Mouse (Mus musculus) erythroblast, adult 5-6 weeks (primary cell): ENCODE results near the gene Ltv1. TPM values are rescaled to one million over a fixed set of nuclear protein-coding genes. Genes with fewer than 3 reads are reported as not detected.
"Not testable (repeated sequence)": the region's sequence is repeated elsewhere in the genome, so short reads cannot be mapped to it uniquely, and the experiment has no call there.

ENCODE experiments used
- ATAC-seq: replicated peaks from 2 replicates; pipeline ENCODE4 v1.8.0; 2016; ENCODE audit warnings: moderate number of reproducible peaks, mild to moderate bottlenecking, moderate TSS enrichment, inconsistent platforms; ENCODE audit not compliant: poor library complexity, low FRiP score, severe bottlenecking
- total RNA-seq, 2 experiments: library from RNA; stranded (forward) in 1 of 2; stranded (reverse) in 1 of 2; fragments of 150-400 nt in 1 of 2; fragments of 200-764, 138-1000 nt in 1 of 2; gene quantifications; 2 replicates each; pipeline versions ENCODE4 v1.2.3 to v1.2.4; 2015 to 2017; ENCODE audit warnings: low replicate concordance in 2 of 2

Gene Ltv1
- total RNA-seq, 2 experiments from 2014 or later, result 7.6 to 26.3 TPM

DNA sequence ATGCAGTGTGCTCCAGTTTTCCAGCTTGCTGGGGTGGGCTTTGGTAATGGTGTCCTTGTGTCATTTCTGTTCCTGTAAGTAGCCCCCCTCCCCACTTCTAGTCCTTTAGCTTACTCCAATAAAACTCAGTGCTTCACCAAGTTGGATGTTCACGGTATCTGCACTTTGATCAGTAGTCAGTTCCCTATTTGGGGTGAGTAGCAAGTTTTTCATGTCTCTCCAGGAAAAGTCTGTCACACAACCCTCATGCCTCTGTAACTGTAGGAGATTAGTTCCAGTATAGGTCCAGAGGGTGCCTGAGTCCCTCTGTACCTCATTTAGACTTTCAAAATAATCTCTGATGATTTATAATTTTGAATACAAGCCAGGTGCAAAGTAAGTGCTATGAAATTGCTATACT is 6.3 kb upstream of the Ltv1 start:
- ATAC-seq, result no peak

DNA sequence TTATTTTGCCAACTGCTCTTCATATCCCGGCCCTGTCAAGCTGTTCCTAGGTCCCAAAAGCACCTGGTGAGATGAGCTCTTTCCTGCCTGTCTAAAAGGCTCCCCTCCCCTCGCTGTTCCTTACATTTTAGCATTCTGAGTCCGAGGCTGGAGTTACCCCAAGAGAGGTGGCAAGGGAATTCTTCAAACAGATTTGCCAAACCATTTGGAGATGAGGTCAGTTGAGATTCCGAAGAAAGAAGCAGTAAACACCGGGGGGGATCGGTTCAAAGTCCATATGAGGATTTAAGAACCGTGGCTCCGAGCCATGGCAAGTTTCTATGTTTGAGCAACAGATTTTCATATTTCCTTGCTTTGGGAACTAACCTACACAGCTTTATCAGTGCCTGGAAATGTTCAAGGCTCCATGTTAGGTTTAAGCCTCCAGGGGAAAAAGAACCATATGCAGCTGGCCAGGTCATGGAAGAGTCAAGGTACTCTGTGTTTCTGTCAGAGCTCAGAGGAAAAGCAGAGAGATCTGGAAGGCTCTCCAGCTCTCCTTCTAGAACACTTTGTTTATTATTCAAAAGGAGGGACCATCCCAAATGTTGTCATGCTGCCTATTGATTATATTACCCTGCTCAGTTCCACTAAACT is 4.0 kb upstream of the Ltv1 start:
- ATAC-seq, result no peak

DNA sequence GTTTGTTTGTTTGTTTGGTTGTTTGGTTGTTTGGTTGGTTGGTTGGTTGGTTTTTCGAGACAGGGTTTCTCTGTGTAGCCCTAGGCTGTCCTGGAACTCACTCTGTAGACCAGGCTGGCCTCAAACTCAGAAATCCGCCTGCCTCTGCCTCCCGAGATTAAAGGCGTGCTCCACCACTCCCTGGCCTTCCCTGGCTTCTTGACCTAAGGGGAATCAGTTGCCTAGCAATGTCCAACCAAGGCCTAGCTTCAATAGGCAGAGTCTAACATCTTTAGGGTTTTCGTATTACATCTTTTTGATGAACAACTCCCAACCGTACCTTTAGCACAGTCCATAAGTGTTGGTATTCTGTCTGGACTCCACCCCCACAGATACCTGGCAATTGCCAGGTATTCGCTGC is 528 bp upstream of the Ltv1 start:
- not testable (repeated sequence) for ATAC-seq

DNA sequence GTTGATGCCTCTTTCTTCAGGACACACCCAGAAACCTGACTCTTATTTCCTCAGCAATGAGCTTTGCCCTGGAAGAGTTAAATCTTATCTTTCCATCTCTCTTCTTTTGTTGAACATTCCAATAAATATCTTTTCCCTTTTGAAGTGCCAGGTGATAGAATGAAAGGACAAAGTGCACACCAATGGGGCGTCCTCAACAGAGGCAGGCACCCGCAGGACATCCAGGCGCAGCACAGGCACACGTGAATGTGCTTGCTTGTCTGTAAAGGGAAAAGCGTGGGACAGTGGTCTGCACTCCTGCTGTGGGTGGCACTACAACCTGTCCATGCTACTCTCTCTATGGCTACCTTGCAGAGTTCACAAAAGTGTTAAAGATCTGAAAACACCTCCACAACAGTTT is 3.1 kb downstream of the Ltv1 start:
- no peak for ATAC-seq

DNA sequence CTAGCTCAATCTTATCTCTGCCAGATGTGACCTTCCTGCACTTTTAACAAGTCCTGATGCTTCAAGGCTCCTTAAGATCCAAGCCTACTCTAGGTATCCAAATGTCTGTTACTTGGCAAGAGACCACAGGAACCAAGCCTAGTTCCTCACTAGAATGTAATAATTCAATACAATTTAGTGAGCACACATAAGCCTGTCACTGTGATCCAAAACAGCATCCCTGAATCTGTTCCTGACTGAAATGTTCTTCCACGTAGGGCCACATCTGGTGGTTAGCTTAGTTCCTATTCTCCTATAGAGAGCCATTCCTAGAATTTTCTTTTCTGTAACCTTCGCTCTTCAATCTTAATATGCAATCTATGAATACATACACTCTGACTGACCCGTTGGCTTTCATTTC is 6.2 kb downstream of the Ltv1 start:
- no peak for ATAC-seq

DNA sequence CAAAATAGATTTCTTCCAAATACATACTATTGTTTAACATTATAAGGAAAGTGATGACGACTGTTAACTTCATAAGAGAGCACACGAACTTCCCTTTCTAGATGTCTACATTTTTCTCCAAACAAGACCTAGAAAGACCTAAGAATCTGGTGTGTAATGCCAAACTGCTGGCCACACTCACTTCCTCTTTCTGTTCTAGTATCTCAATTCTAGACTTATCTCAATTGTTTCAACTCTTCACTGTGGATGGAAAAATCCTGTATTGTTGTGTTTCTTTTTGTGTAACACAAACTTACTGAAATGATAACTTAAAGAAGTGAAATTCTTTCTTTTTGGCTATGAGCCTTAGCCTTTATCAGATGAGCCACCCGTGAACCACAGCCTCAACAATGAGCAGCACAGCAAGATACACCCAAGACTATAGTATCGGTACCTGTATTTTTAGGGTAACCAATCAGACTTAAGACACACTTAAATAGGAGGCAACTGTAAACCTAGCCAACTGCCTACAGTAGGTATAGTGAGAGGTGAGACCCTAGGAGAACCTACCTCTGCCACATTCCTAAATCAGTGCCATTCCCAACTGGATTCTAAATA is 8.7 kb downstream of the Ltv1 start:
- ATAC-seq, result no peak

DNA sequence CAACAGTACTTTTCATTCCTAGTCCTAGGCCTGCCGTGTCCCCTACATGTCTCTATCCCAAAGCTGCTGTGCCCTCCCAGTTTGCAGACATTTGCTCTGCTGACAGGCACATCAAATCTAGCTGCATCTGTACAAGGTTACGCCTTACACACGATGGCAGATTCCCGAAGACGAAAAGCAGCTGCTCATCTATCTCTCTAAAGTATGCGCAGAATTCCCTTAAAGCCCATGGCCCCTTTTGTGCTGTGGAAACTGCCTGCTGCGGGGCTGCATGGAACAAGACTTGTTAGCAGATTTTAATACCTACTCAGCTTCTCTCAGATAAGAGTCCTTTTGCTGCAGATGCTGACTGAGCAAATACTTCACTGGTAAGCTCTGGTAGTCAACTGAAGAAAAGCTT is 12.8 kb downstream of the Ltv1 start:
- no peak for ATAC-seq

DNA sequence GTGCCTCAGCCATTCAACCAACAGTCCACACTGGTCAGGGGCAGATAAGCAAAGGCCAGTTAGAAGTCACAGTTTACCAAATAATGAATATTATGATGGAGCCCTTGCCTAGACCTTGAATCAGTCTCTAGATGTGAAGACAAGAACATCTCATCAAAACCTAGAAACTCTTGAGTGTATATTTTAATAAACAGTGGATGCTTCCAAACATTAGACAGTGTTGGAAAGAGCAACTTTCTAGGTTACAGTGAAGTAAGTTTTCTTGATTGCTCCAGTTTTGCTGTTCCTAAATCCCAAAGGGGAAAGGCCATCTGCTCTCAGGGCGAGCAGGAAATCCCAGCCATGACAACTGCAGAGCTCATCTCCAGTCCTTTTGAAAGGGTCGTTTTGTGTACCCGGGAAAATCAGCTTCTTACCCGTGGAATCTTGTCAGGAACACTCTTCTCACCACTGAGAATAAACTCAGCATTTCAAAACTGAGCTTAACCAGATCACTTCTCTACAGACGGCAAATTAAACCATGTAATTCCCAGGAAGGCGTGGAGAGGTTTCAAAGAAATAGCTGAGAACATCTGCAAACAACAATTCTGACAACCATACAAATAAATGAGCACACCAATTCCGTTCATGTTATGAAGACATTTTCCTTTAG is 14.9 kb downstream of the Ltv1 start, which contains the start of gene Zc2hc1b:
Gene Zc2hc1b (minus strand): TSS at position 51 of the 652 bp plus-strand sequence.
- no peak for ATAC-seq

DNA sequence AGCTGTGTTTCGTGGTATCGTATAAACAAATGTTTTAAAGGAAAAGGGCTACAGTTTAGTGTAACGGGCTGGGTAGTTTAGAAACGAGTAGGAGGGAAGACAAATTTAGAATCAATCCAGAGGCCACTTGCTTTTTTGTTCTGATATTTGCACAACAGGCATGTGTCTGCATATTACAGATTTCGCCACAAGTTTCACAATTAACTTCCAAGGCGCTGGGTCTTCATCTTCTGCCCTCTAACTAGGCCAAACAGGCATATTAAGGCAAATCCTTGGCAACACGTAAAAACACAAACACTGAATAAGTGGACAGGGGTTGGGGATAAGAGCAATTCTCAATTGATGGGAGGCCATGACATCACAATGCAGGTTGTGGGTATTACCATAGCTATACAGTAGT is 17.1 kb downstream of the Ltv1 start:
- no peak for ATAC-seq

DNA sequence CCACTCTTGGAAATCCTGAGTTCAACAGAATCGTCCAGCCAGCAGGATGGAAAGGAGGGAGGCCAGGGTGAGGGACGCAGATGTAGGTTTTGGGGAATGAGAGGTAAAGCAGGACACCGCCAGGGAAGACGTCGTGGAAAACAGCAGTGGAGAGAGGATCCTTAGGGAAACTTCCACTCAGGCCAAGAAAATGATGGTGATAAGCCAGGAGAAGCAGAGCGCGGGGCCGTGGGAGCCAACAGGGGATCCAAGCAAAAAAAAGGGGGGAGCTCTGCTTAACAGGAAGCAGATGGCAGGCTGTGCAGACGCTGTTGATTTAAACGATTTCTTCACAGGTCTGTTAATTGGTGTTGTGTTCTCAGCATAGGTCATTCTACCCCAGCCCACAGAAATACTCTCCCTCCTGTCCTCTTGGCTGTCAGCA is 20.2 kb downstream of the Ltv1 start:
- ATAC-seq, result no peak

DNA sequence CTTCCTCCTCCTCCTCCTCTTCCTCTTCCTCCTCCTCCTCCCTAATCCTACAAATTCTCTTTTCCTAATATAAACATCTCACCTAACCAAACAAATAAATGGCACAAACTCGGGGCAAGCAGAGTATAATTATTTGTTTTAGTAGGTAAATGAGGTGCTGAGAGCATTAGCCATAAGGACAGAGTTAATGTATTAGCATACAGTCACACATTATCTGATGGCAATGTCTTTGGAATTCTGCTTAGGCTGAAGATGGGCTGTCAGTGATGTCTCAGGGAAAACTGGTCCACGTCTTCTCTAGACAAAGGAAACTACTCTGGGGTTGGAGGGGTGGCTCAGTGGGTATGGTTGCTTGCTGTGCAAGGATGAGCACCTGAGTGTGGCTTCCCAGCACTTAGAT is 21.5 kb downstream of the Ltv1 start:
- no peak for ATAC-seq

DNA sequence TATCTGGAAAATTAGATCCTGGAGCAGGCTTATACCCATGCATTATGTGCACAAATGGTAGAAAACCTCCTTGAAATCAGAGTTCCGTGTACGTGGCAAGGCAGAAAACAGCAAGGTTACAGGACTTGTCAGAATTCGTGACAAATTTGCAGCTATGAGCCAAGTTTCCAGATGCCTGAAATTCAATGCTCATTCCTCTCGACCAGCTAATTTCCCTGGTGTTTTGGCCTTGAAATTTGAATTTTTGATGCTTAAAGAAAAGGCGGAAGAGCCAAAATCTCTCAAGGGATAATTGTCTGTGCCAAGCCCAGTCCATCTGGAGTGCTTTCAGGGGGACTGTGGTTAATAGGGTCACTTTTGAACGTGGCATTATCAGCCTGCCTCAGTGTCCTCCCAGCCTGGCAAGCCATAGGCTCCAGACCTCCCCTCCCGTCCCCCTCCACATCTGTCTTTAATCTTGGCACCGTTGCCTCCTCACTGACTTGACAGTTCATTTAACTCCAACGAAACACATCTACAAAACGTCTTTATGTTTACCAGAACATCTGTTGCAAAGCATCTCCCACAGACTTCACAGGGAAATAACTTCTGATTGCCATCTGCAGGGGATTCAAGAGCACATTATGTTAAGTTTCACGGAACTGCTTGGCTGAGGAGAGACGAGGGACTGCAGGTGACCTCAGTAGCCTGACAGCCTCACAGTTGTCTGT is 22.1 kb downstream of the Ltv1 start:
- ATAC-seq, result no peak

DNA sequence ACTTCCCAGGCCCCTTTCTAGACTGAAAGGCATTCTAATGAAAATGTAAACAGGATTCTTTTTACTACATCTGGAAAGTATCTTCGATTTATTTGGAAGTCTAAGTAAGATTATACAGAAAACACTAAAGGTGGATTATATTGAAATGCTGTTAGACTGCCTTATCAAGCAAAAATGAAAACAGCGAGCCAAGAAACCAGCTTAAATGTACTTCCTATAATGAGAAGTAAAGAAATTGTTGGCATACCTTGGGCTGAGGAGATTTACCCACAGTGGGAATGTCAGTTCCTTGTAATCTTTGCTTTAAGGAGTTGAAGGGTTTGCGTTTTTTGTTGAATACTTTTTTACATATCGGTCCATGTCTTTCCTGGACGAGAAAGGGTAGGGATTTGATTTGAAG is 24.5 kb downstream of the Ltv1 start:
- no peak for ATAC-seq

DNA sequence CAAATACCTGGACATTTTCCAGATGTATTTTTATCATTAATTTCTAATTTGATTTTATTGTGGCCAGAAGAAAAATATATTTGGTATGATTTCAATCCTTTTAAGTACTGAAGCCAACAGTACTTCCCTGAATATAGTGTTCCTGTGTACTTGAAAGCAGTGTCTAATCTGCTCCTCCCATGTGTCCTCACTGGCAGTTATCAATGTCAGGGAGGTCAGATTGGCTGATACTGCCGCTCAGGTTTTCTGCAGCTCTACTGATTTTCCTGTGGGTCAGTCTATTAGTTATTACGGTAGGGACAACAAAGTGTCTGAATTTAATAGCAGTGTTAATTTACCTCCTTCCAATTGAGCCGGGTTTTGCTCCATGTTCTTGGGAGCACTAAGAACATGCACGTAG is 30.9 kb downstream of the Ltv1 start:
- ATAC-seq, result no peak

DNA sequence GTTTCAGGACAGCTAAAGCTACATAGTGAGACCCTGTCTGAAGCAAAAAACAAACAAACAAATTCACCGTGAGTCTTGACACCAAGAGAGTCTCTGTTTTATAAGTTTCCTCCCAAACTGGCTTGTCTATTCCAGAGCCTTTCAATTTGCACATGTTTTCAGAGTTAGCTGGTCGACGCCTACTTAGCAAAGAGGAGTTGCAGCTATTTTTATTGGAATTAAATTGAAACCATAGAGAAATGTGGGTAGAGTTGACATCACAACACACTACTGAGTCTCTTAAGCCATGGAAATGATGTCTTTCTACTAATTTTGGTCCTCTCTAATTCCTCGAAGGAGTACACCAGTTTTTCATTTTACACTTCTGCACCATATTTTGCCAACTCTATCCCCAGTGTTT is 32.1 kb downstream of the Ltv1 start:
- no peak for ATAC-seq

DNA sequence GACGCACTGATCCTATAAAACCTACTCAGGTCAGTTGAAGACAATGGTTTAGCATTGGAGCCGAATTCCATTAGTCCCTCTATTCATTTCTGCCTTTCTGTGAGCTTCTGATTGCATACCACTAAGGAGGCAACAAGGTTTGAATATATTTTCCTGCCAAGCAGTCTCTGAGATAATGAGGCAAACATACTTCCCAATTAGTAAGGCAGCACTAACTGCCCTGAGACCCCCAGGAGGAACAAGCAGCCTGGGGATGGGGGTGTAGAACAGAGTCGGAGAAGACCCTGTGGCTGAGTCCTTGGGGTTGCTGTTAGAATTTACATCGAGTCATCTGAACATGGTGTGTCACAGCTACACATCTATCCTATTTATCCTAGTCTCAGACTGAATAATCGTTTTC is 37.6 kb downstream of the Ltv1 start:
- ATAC-seq, result no peak

DNA sequence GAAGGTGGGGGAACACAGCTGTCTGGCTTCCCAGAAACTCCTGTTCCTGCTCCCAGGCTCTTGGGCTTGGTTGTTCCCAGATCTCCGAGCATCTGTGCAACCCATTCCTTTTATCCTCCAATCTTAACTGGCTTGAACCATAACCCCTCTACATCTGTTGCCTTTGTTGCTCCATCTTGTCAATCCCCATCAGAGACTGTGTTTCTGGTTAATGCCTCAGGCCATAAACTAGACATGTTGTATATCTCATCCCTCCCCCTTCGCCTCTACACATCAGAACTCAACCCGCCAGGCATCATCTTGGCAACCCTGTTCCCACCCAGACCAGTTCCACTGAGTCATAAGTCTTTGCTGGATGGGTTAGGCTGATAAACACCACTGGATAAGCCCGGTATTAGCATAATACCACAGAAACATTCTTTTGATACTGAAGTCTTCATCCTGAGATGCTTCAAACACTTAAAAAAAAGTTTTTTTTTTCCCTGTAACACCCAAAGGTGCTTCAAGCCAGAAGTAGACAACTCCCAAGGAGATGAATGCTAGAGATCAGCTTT is 40.1 kb downstream of the Ltv1 start:
- no peak for ATAC-seq

DNA sequence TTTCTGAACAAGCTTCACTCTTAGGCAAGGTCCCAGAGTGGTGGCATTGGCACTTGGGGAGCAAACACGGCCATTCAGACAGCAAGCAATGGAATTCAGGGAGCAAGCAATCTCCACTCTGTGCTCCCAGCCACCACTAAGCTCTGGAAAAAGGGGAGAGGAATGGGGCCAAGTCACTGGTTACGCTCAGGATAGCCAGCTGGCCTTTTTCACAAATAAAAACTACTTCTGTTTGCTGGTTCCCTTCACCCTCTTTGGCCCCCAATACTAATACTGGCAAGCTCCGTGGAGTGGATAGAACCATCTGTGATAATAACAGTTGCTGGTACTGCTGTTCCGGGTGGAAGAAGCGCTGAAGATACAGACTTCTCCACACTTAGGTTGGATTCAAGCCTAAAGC is 41.6 kb downstream of the Ltv1 start:
- ATAC-seq, result no peak

DNA sequence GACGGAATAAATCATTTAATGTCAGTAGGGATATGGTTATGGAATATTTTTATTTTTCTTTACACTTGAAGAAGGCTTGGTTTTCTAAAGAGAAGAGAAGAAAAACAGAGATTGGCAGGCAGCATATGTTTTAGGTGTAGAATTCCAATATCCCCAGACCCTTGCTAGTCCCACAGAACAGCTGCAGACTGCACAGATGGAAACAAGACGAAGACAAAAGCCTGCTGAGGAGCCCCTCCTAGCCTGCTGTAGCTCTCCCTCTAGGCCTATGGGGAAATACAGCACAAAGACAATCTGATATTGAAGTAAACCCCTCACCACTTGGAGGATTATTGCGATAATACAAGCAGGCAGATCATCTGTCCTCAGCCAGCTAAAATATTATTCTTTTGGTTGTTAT is 42.5 kb downstream of the Ltv1 start:
- ATAC-seq, result no peak

DNA sequence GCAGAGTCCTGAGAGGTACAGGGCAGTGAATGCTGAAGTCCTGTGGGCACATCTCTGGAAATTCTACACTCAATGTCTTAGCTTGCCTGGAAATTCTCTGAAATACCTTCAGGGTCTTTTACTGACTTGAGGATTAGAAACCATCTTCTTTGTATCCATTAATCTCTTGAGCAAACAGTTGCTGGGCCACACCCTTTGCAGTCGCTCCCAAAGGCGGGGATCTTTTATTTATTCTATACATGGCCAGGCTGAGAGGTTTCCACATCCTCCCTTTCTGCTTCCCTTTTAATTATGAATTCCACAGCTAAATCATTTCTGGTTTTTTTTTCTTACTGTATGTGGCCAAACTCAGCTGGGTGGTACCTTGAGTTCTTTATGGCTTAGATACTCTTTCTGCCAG is 52.5 kb downstream of the Ltv1 start:
- no peak for ATAC-seq

DNA sequence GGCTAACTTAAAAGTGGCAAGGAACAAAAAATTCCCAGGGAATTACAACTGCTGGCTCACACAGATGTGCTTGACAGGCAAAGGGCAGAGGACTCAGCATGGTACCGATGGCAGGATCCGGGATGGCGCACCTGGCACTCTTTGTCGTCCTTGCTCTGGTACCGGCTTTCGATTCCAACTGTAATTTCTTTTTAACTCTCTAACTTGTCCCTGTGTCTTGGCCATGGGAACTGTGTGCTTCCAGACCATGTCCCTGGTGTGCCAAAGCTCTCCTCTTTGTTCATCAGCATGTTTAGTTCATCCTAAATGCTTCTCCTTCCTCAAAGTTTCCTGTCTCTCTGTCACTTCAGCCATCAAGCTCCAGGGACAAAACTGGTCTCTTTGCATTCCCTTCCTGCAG is 55.1 kb downstream of the Ltv1 start:
- no peak for ATAC-seq
